Mouse (Mus musculus): ENCODE results near the gene Cstl1. TPM values are rescaled to one million over a fixed set of nuclear protein-coding genes. Genes with fewer than 3 reads are reported as not detected.
"Not testable (repeated sequence)": the region's sequence is repeated elsewhere in the genome, so short reads cannot be mapped to it uniquely, and the experiment has no call there.

The Cstl1 gene
- polyA plus RNA-seq (2017; shearing (Covaris generic)): not detected

- no peak for ATAC-seq
Observed at GRCm38 (mm10) chr2:148750058-148750457, at the start of gene Cstl1. Gene Cstl1 (plus strand): TSS chr2:148750358.

GRCm38 (mm10) chr2:148706409-148707201, 43.6 kb upstream of the Cstl1 start:
- ATAC-seq: peak; percentile 64

- ATAC-seq: no peak
Observed at GRCm38 (mm10) chr2:148707202-148707530, 43.0 kb upstream of the Cstl1 start.

GRCm38 (mm10) chr2:148712326-148712725, 37.8 kb upstream of the Cstl1 start:
- no peak for ATAC-seq

- ATAC-seq: no peak
Observed at GRCm38 (mm10) chr2:148717072-148717471, 33.1 kb upstream of the Cstl1 start.

- no peak for ATAC-seq
Observed at GRCm38 (mm10) chr2:148719271-148719995, 30.7 kb upstream of the Cstl1 start.

- ATAC-seq: peak; percentile 35
Observed at GRCm38 (mm10) chr2:148731614-148732326, 18.4 kb upstream of the Cstl1 start.

GRCm38 (mm10) chr2:148732327-148733000, 17.7 kb upstream of the Cstl1 start, which contains the start of gene Napb:
Gene Napb (minus strand): TSS chr2:148732467.
- ATAC-seq: peak; percentile 95

- ATAC-seq: no peak
Observed at GRCm38 (mm10) chr2:148743001-148743400, 7.2 kb upstream of the Cstl1 start.

- no peak for ATAC-seq
Observed at GRCm38 (mm10) chr2:148743846-148744407, 6.2 kb upstream of the Cstl1 start.

- peak; percentile 91 for ATAC-seq
Observed at GRCm38 (mm10) chr2:148751893-148752813, 2.0 kb downstream of the Cstl1 start.

- no peak for ATAC-seq
Observed at GRCm38 (mm10) chr2:148754310-148754846, 4.2 kb downstream of the Cstl1 start.

- no peak for ATAC-seq
Observed at GRCm38 (mm10) chr2:148763648-148764388, 13.7 kb downstream of the Cstl1 start.

- ATAC-seq: not testable (repeated sequence)
Observed at GRCm38 (mm10) chr2:148771397-148771796, 21.2 kb downstream of the Cstl1 start, which contains the start of gene Cst11. Gene Cst11 (minus strand): TSS chr2:148771497.

GRCm38 (mm10) chr2:148781709-148782108, 31.6 kb downstream of the Cstl1 start, which contains the start of gene 8030411F24Rik:
Gene 8030411F24Rik (plus strand): TSS chr2:148782009.
- ATAC-seq: no peak

- ATAC-seq: no peak
Observed at GRCm38 (mm10) chr2:148789142-148789541, 39.0 kb downstream of the Cstl1 start, which contains the start of gene Cst12. Gene Cst12 (plus strand): TSS chr2:148789361.

- no peak for ATAC-seq
Observed at GRCm38 (mm10) chr2:148798485-148798884, 48.3 kb downstream of the Cstl1 start, which contains the start of gene Cst8. Gene Cst8 (plus strand): TSS chr2:148798785.

- ATAC-seq: no peak
Observed at GRCm38 (mm10) chr2:148801491-148801921, 51.3 kb downstream of the Cstl1 start.

All from inflammation-experienced regulatory T-cells, adult 6 months (primary cell).